Mouse (Mus musculus) neural tube, embryonic 11.5 days (tissue): ENCODE measurements at regions not wholly inside any gene's neighbourhood (a gene's known extent, or its start where the extent isn't known, plus 50 kb on each side); places are given as distances from the start of the nearest gene placed in this dataset.

Source experiments
- ATAC-seq: fragments of 200-750 bp; cut with Nextera tagmentation; 2 replicates; pipeline ENCODE4 v1.8.0; 2017; ENCODE audit warnings: moderate number of reproducible peaks, mild to moderate bottlenecking, moderate TSS enrichment, moderate library complexity; ENCODE audit not compliant: insufficient read depth, low FRiP score, low TSS enrichment
- DNase-seq: peaks from one replicate; pipeline ENCODE4 v3.0.0-alpha.2; 2015; ENCODE audit warnings: low spot score
- H3K27ac ChIP-seq: fragments of 300-500 bp; sonication (generic); 2 replicates; pipeline ENCODE4 v1.5.1; 2014; ENCODE audit warnings: low read depth, mild to moderate bottlenecking, low read length
- H3K27me3 ChIP-seq: fragments of 300-500 bp; sonication (generic); 2 replicates; pipeline ENCODE4 v1.6.1; 2014; ENCODE audit warnings: mild to moderate bottlenecking, low read length, mixed read lengths; ENCODE audit not compliant: control insufficient read depth, insufficient read depth
- H3K36me3 ChIP-seq: fragments of 300-500 bp; sonication (generic); 2 replicates; pipeline ENCODE4 v1.6.1; 2014; ENCODE audit warnings: mild to moderate bottlenecking, low read length, moderate library complexity, mixed read lengths; ENCODE audit not compliant: control insufficient read depth, insufficient read depth
- H3K4me1 ChIP-seq: fragments of 300-500 bp; sonication (generic); 2 replicates; pipeline ENCODE4 v1.6.1; 2014; ENCODE audit warnings: low read length, mixed read lengths; ENCODE audit not compliant: control insufficient read depth, insufficient read depth
- H3K4me2 ChIP-seq: fragments of 300-500 bp; sonication (generic); 2 replicates; pipeline ENCODE4 v1.6.1; 2014; ENCODE audit warnings: low read depth, mild to moderate bottlenecking, moderate library complexity
- H3K4me3 ChIP-seq: fragments of 300-500 bp; sonication (generic); 2 replicates; pipeline ENCODE4 v1.5.1; 2014; ENCODE audit warnings: low read depth, low read length
- H3K9ac ChIP-seq: fragments of 300-500 bp; sonication (generic); 2 replicates; pipeline ENCODE4 v1.6.1; 2014; ENCODE audit warnings: mild to moderate bottlenecking, low read length
- H3K9me3 ChIP-seq: fragments of 300-500 bp; sonication (generic); 2 replicates; pipeline ENCODE4 v1.6.1; 2016; ENCODE audit warnings: low read length; ENCODE audit not compliant: control insufficient read depth
- WGBS: fragments of 180-500 bp; shearing (Covaris S2); extraction: QIAGEN DNeasy Blood & Tissue Kit; methylation state at CpG from one replicate; pipeline ENCODE4 v1.1.7; 2014; 5-methylcytosine and 5-hydroxymethylcytosine counted together

- no peaks in the 10 kb centered on the region for H3K9me3 ChIP-seq
- H3K27me3 ChIP-seq, result no peaks in the 10 kb centered on the region
- no peaks in the 10 kb centered on the region for H3K36me3 ChIP-seq
- no peak overlapping the region for H3K27ac ChIP-seq
- no peaks in the 10 kb centered on the region for H3K4me1 ChIP-seq
- no peak overlapping the region for H3K9ac ChIP-seq
- 78% methylated on average over 2 of the region's 2 CpGs for WGBS
- H3K4me3 ChIP-seq, result no peak overlapping the region
- ATAC-seq (no peak), DNase-seq (no peak)
- no peak overlapping the region for H3K4me2 ChIP-seq
These were observed 312.8 kb upstream of the Thrb start for GRCm38 (mm10) chr14:17347286-17347685.

DNA sequence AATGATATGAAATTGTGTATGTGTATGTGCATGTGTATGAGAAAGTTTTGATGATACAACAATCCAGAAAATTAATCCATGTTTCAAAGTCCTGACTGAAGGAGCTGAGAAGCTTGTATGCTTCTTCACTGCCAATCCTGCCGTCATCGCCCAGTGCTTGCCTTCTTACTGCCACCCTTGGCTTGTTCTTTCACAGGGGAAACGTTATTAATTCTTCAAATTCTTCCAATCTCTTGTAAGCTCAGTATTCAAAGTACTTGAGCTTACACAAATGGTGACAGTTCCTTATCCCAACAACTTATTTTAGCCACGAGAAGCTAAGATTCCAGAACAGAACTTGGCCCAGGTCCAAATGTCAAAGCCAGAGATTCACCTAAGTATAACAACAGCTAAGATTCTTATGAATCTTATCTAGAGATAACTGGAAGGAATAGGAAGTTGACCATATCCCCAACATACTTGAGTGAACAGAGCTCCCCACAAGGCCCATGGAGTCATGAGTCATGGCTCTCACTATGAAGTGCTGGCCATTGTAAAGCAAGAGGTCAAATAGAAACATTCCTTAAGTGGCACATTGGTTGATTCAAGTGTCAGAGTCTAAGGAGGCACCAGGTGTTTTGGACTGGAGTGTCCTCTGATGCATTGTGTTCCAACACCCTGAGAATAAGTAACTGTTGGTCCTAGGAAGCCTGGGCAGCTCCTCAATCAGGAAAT, 307.6 kb upstream of the Thrb start:
- DNase-seq (no peak), ATAC-seq (no peak)
- Histone ChIP-seq H3K9me3 (no peaks in the 10 kb centered on the region), H3K4me2 (no peak overlapping the region), H3K36me3 (no peaks in the 10 kb centered on the region), H3K4me1 (no peaks in the 10 kb centered on the region), H3K27me3 (no peaks in the 10 kb centered on the region), H3K4me3 (no peak overlapping the region), H3K27ac (no peak overlapping the region), H3K9ac (no peak overlapping the region)
- 86% methylated on average over 4 of the region's 4 CpGs for WGBS

DNA sequence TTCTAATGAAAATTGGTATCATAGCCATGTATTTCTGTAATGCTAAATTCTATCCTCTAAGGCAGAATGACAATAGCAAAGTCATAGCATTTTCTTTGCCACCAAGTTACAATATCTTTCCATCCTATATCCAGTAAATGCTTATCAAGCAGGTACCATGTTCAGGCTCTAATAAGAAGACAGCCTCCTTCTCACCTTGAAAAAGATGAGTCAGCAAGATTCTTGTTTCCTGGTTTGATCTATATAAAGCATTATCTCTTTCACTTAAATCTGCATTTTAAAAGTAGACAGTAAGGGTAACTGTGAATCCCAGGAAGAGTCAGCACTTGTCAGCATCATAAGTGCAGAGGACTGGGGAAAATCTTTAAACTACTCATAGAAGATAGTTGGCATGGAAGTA, 298.2 kb upstream of the Thrb start:
- H3K4me3 ChIP-seq, result no peak overlapping the region
- no peak overlapping the region for H3K27ac ChIP-seq
- no peak overlapping the region for H3K4me2 ChIP-seq
- ATAC-seq (no peak), DNase-seq (no peak)
- H3K36me3 ChIP-seq, result no peaks in the 10 kb centered on the region
- H3K4me1 ChIP-seq, result no peaks in the 10 kb centered on the region
- H3K9me3 ChIP-seq, result no peaks in the 10 kb centered on the region
- no peaks in the 10 kb centered on the region for H3K27me3 ChIP-seq
- H3K9ac ChIP-seq, result no peak overlapping the region

- WGBS, result 45% methylated on average over 7 of the region's 7 CpGs
- Histone ChIP-seq H3K9me3 (no peaks in the 10 kb centered on the region), H3K27me3 (no peaks in the 10 kb centered on the region), H3K36me3 (no peaks in the 10 kb centered on the region), H3K9ac (no peak overlapping the region), H3K4me2 (no peak overlapping the region), H3K4me3 (no peak overlapping the region), H3K27ac (no peak overlapping the region), H3K4me1 (no peaks in the 10 kb centered on the region)
- peak; percentile 77; the same call in 1 of the 2 replicates for ATAC-seq
- DNase-seq, result peak; percentile 59
These were observed 257.1 kb upstream of the Thrb start for GRCm38 (mm10) chr14:17402751-17403479.

DNA sequence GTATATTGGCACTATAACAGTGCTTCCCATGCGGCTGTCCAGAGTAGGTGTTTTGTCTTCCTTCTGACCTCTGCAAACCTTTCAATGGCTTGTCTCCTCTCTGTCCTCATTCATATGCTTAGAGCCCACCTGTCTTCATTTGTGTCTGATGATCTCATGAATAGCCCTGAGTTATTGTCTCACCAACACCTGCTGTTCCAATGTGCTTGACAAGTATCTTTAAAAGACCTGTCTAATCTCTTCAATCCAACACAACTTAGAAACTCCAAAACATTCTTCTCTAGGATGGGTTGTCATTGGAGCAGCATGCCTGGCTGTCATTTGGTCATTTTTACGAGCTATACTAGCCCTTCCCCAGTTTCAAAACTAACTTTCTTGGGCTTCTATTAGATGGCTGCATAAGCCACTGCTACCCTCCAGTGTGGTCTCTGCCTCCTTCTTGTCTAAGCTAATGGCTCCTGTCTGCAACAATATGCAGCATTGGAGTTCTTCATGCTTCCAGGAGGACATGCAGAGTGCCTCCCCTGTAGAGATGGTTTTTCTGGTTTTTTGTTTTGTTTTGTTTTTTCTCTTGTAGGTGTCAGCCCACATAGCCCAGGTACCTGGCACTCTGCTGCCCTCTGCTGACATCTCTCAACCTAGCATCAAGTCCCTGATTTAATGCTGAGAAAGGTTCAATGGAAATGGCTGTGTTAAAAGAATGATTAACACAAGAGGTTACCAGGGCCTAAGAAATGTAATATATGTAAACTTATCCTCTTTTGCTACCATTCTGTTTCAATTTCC, 254.3 kb upstream of the Thrb start:
- Histone ChIP-seq H3K27me3 (no peaks in the 10 kb centered on the region), H3K4me3 (no peak overlapping the region), H3K9me3 (no peaks in the 10 kb centered on the region), H3K4me1 (no peaks in the 10 kb centered on the region), H3K36me3 (no peaks in the 10 kb centered on the region), H3K27ac (no peak overlapping the region), H3K9ac (no peak overlapping the region), H3K4me2 (no peak overlapping the region)
- WGBS, result 65% methylated on average over 2 of the region's 2 CpGs
- ATAC-seq (no peak), DNase-seq (peak; percentile 64)

GRCm38 (mm10) chr14:17406879-17407278, 253.2 kb upstream of the Thrb start:
- H3K9me3 ChIP-seq, result no peaks in the 10 kb centered on the region
- H3K4me2 ChIP-seq, result no peak overlapping the region
- no peaks in the 10 kb centered on the region for H3K27me3 ChIP-seq
- no peaks in the 10 kb centered on the region for H3K36me3 ChIP-seq
- H3K9ac ChIP-seq, result no peak overlapping the region
- no peak for DNase-seq
- no peak overlapping the region for H3K27ac ChIP-seq
- no peaks in the 10 kb centered on the region for H3K4me1 ChIP-seq
- no peak overlapping the region for H3K4me3 ChIP-seq
- ATAC-seq, result no peak

DNA sequence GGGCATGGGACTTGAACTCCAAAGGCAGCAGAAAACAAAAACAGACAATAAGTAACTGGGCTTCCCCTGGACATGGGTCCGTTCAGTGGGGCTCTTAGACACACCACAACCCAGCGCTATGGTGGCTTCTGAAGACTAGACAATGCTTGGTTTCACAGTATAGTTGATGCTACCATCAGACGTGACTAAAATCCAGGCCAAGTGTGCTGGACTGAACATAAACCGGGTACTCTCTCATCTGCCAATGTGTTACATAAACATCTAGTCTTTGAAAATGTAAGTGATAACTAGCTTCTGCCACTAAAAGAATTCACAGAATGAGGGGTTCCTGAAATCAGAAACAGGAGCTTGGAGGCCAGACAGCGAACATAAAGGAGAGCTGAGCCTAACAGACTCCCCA, 251.7 kb upstream of the Thrb start:
- Histone ChIP-seq H3K9me3 (no peaks in the 10 kb centered on the region), H3K9ac (no peak overlapping the region), H3K4me2 (no peak overlapping the region), H3K4me3 (no peak overlapping the region), H3K4me1 (no peaks in the 10 kb centered on the region), H3K27me3 (no peaks in the 10 kb centered on the region), H3K27ac (no peak overlapping the region), H3K36me3 (no peaks in the 10 kb centered on the region)
- ATAC-seq, result no peak
- WGBS, result 85% methylated on average over 5 of the region's 5 CpGs
- no peak for DNase-seq

GRCm38 (mm10) chr14:17408813-17409212, 251.2 kb upstream of the Thrb start:
- DNase-seq (no peak), ATAC-seq (no peak)
- H3K9ac ChIP-seq, result no peak overlapping the region
- H3K4me3 ChIP-seq, result no peak overlapping the region
- 91% methylated on average over 1 of the region's 1 CpGs for WGBS
- no peaks in the 10 kb centered on the region for H3K4me1 ChIP-seq
- no peaks in the 10 kb centered on the region for H3K9me3 ChIP-seq
- H3K27me3 ChIP-seq, result no peaks in the 10 kb centered on the region
- no peak overlapping the region for H3K27ac ChIP-seq
- no peaks in the 10 kb centered on the region for H3K36me3 ChIP-seq
- H3K4me2 ChIP-seq, result no peak overlapping the region
